ENCODE assay signal across 25 mouse cellular contexts in the genomic region with DNA sequence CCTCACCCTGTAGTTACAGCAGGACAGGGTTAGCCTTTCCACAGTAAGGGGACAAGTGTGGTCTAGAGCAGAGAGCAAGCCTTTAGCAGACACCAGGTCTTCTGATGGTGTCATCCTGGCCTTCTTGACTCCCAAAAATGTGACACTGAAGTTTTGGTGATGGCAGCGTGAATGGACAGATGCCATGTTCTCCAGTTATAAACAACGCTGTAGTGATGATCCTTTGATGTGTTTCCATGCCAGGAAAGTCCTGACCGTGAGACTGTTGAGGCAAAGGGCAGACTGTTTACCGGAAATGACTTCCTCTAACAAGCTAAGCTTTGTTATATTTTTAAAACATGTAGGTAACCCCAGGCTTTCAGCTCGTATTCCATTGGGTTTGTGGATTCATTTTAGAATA. TPM values are rescaled to one million over a fixed set of nuclear protein-coding genes. Genes with fewer than 3 reads are reported as not detected.
DNase-seq lines count a peak whose midpoint lies in the region; ATAC-seq and TF ChIP-seq lines count a peak whose summit lies in the region.
"Had no signal": no experiment of that assay in that cellular context is flagged by ENCODE, and none has a peak within 500 bp of the region (broad histone marks: within the 10 kb centered on the region; RNA-seq: fewer than 3 reads in every experiment).

No protein-coding gene starts in this region.

- no peak overlapping the region for H3K4me2 ChIP-seq in lung, postnatal 0 days (replicated peaks; ENCODE audit: low read depth, low read length)
- no peak overlapping the region for H3K4me2 ChIP-seq in forebrain, embryonic 13.5 days
- H3K4me2 ChIP-seq: embryonic facial prominence, embryonic 15.5 days; forebrain, embryonic 15.5 days; hindbrain, embryonic 13.5 days had no signal

- no peak overlapping the region for H3K27ac ChIP-seq in lung, postnatal 0 days (ENCODE audit: low read length)
- no peak overlapping the region for H3K27ac ChIP-seq in forebrain, embryonic 13.5 days
- H3K27ac ChIP-seq: embryonic facial prominence, embryonic 15.5 days; forebrain, embryonic 10.5 days; forebrain, embryonic 15.5 days; heart, embryonic 10.5 days; hindbrain, embryonic 13.5 days had no signal

- no peaks in the 10 kb centered on the region for H3K27me3 ChIP-seq in lung, postnatal 0 days (replicated peaks; ENCODE audit: insufficient read depth, low read length)
- no peaks in the 10 kb centered on the region for H3K27me3 ChIP-seq in forebrain, embryonic 13.5 days
- H3K27me3 ChIP-seq: CH12.LX; embryonic facial prominence, embryonic 15.5 days; forebrain, embryonic 15.5 days; hindbrain, embryonic 13.5 days; Patski had no signal

- H3K36me3 ChIP-seq in lung, postnatal 0 days (ENCODE audit: insufficient read depth, low read length): no peaks in the 10 kb centered on the region
- no peaks in the 10 kb centered on the region for H3K36me3 ChIP-seq in forebrain, embryonic 13.5 days (ENCODE audit: poor library complexity, severe bottlenecking)
- H3K36me3 ChIP-seq: embryonic facial prominence, embryonic 15.5 days; forebrain, embryonic 15.5 days; heart, embryonic 10.5 days; hindbrain, embryonic 13.5 days had no signal

- 0 out of 2 replicates have a peak, but pooled peaks cover 3% of the 10 kb centered on the region for H3K4me1 ChIP-seq in lung, postnatal 0 days (ENCODE audit: insufficient read depth, low read depth, low read length)
- peaks cover 21% of the 10 kb centered on the region for H3K4me1 ChIP-seq in forebrain, embryonic 13.5 days

- DNase-seq in CD4-positive, CD25-positive, alpha-beta regulatory T cell, adult 2 months (ENCODE audit: low read depth, low spot score): peak; percentile 36
- DNase-seq in lung, postnatal 10 days: peak; percentile 40
- DNase-seq in lung, postnatal 0 days (ENCODE audit: low spot score): no peak
- DNase-seq in thymus, postnatal 25 days: peak; percentile 29
- DNase-seq in thymus, postnatal 14 days: no peak
- DNase-seq in naive thymus-derived CD4-positive, alpha-beta T cell, adult 2 months (ENCODE audit: low read depth): peak; percentile 59
- DNase-seq: adrenal gland, adult 2 months; adrenal gland, postnatal 25 days; B cell, adult 2 months; cerebellum, adult 8-10 months; cerebellum, postnatal 14 days; embryo, embryonic 11 days; gastrocnemius, postnatal 36 days; heart, adult 18-20 months; heart, postnatal 10 days had no signal

- no peak for ATAC-seq in CD4-positive, CD25-positive, alpha-beta regulatory T cell, adult 4 months
- no peak for ATAC-seq in lung, postnatal 0 days
- no peak for ATAC-seq in forebrain, embryonic 13.5 days
- ATAC-seq: forebrain, embryonic 15.5 days; Patski had no signal

- no peaks in the 10 kb centered on the region for H3K9me3 ChIP-seq in lung, postnatal 0 days (ENCODE audit: low read length)
- no peaks in the 10 kb centered on the region for H3K9me3 ChIP-seq in forebrain, embryonic 13.5 days (replicated peaks)
- H3K9me3 ChIP-seq: embryonic facial prominence, embryonic 15.5 days; forebrain, embryonic 10.5 days; forebrain, embryonic 15.5 days; heart, embryonic 10.5 days; hindbrain, embryonic 13.5 days had no signal

- no peak for TF ChIP-seq CTCF in lung, postnatal 0 days (IDR thresholded peaks at IDR 0.05)

- TF ChIP-seq EP300 in lung, postnatal 0 days (IDR thresholded peaks at IDR 0.05): no peak

- H3K4me3 ChIP-seq in lung, postnatal 0 days (ENCODE audit: low read depth, low read length): no peak overlapping the region
- H3K4me3 ChIP-seq in forebrain, embryonic 13.5 days: no peak overlapping the region
- H3K4me3 ChIP-seq: embryonic facial prominence, embryonic 15.5 days; erythroblast, embryonic 14.5 days; forebrain, embryonic 10.5 days; forebrain, embryonic 15.5 days; heart, embryonic 10.5 days; hindbrain, embryonic 13.5 days had no signal

- no peak overlapping the region for H3K9ac ChIP-seq in lung, postnatal 0 days (replicated peaks; ENCODE audit: low read depth)
- no peak overlapping the region for H3K9ac ChIP-seq in forebrain, embryonic 13.5 days
- H3K9ac ChIP-seq: embryonic facial prominence, embryonic 15.5 days; forebrain, embryonic 15.5 days; hindbrain, embryonic 13.5 days had no signal

- WGBS in lung, postnatal 0 days: 36% methylated on average over 5 of the region's 5 CpGs
- WGBS in forebrain, embryonic 13.5 days: 91% methylated on average over 5 of the region's 5 CpGs

RNA-seq across cellular contexts. Expression of a gene that starts 17.0 kb away (rescaled TPM):
- polyA plus RNA-seq in CD4-positive, CD25-positive, alpha-beta regulatory T cell, adult 4 months (2017; shearing (Covaris generic)): 10 to 100 TPM; 55.6 to 61.4 TPM
- polyA plus RNA-seq in lung, postnatal 0 days (2015; fragmentation: Nextera tagmentation; extraction: Ambion mirVana): 45.6 and 49.7 TPM in 2 replicates
- polyA plus RNA-seq in forebrain, embryonic 13.5 days (2015; fragmentation: Nextera tagmentation; extraction: Ambion mirVana): 110 and 111 TPM in 2 replicates

Comparison
In these comparisons a context has a peak if more than half of its experiments do, and no peak if none do; other contexts are left out.
1. DNase-seq: peak in CD4-positive, CD25-positive, alpha-beta regulatory T cell, adult 2 months (single experiment), lung, postnatal 10 days (single experiment), thymus, postnatal 25 days (single experiment) and naive thymus-derived CD4-positive, alpha-beta T cell, adult 2 months (single experiment); none in lung, postnatal 0 days (single experiment) and thymus, postnatal 14 days (single experiment).